Mouse (Mus musculus): ENCODE measurements around the gene Defb45.

GRCm38 (mm10) chr2:152599299-152599698 lies at the start of gene Defb45:
- TF ChIP-seq CTCF (IDR thresholded peaks at IDR 0.05; ENCODE audit: low read depth, low read length) (no peak), TAL1 (conservative IDR thresholded peaks at IDR 0.05; ENCODE audit: low read depth, low read length) (no peak), POLR2AphosphoS5 (IDR thresholded peaks at IDR 0.05; ENCODE audit: insufficient replicate concordance, low read depth, low read length) (no peak), GATA1 (IDR thresholded peaks at IDR 0.05; ENCODE audit: borderline replicate concordance, low read length) (no peak)
